Mouse (Mus musculus): ENCODE measurements around the gene Galnt6.

GRCm38 (mm10) chr15:100694406-100694805 is 34.8 kb downstream of the Galnt6 start:
- TF ChIP-seq CTCF (conservative IDR thresholded peaks at IDR 0.05; ENCODE audit: low read length) (no peak), NANOG (IDR thresholded peaks at IDR 0.05; ENCODE audit: borderline replicate concordance, low read length) (no peak), POU5F1 (IDR thresholded peaks at IDR 0.05; ENCODE audit: borderline replicate concordance, low read length) (no peak)
